Mouse (Mus musculus) forebrain, embryonic 14.5 days (tissue): ENCODE measurements around the gene Tnrc6a. TPM values are rescaled to one million over a fixed set of nuclear protein-coding genes. Genes with fewer than 3 reads are reported as not detected.

Experiments used
- ATAC-seq: fragments of 200-750 bp; cut with Nextera tagmentation; 2 replicates; pipeline ENCODE4 v1.8.0; 2017; ENCODE audit warnings: mild to moderate bottlenecking, moderate library complexity
- DNase-seq: peaks from one replicate; pipeline ENCODE4 v3.0.0-alpha.2; 2015; ENCODE audit warnings: low spot score
- H3K27ac ChIP-seq: fragments of 300-500 bp; sonication (generic); 2 replicates; pipeline ENCODE4 v1.5.1; 2014; ENCODE audit warnings: low read depth, mild to moderate bottlenecking, control low read depth, low read length, moderate library complexity
- H3K27me3 ChIP-seq: fragments of 300-500 bp; sonication (generic); replicated peaks from 2 replicates; pipeline ENCODE4 v1.6.1; 2014; ENCODE audit warnings: low read length, control low read depth, mixed read lengths; ENCODE audit not compliant: control insufficient read depth, insufficient read depth
- H3K36me3 ChIP-seq: fragments of 300-500 bp; sonication (generic); 2 replicates; pipeline ENCODE4 v1.6.1; 2014; ENCODE audit warnings: low read length, control low read depth; ENCODE audit not compliant: control insufficient read depth, insufficient read depth
- H3K4me1 ChIP-seq: fragments of 300-500 bp; sonication (generic); 2 replicates; pipeline ENCODE4 v1.6.1; 2014; ENCODE audit warnings: antibody characterized with exemption, low read length, control low read depth; ENCODE audit not compliant: control insufficient read depth, insufficient read depth
- H3K4me2 ChIP-seq: fragments of 300-500 bp; sonication (generic); 2 replicates; pipeline ENCODE4 v1.6.1; 2014; ENCODE audit warnings: mild to moderate bottlenecking, control low read depth, low read length
- H3K4me3 ChIP-seq: fragments of 300-500 bp; sonication (generic); 2 replicates; pipeline ENCODE4 v1.5.1; 2014; ENCODE audit warnings: low read depth, low read length, control low read depth
- H3K9ac ChIP-seq: fragments of 300-500 bp; sonication (generic); 2 replicates; pipeline ENCODE4 v1.6.1; 2014; ENCODE audit warnings: mild to moderate bottlenecking, low read length, control low read depth, moderate library complexity
- H3K9me3 ChIP-seq: fragments of 300-500 bp; sonication (generic); replicated peaks from 2 replicates; pipeline ENCODE4 v1.6.1; 2016; ENCODE audit warnings: low read length, control low read depth, mixed read lengths; ENCODE audit not compliant: control insufficient read depth
- WGBS: fragments of 180-500 bp; shearing (Covaris S2); extraction: QIAGEN DNeasy Blood & Tissue Kit; methylation state at CpG from one replicate; pipeline ENCODE4 v1.1.7; 2014; 5-methylcytosine and 5-hydroxymethylcytosine counted together
- polyA plus RNA-seq: library from polyadenylated mRNA; unstranded; fragments of >200 nt; fragmentation: Nextera tagmentation; extraction: Ambion mirVana; gene quantifications from 2 replicates; pipeline ENCODE4 v1.2.1, GENCODE M21; 2014

Gene Tnrc6a
- polyA plus RNA-seq, 1 experiment from 2014 or later: 33.1 TPM

DNA sequence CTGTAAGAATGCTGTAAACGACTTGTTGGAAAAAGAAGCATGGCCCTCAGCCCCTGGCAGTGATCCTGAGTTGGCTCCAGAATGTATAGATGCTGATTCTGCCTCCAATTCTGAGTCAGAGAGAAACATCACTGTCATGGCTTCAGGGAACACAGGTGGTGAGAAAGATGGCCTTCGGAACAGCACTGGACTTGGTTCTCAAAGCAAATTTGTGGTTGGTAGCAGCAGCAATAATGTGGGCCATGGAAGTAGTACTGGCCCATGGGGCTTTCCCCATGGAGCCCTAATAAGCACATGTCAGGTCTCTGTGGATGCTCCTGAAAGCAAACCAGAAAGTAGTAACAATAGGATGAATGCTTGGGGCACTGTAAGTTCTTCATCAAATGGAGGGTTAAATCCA lies 45.9 kb downstream of the Tnrc6a start:
- Histone ChIP-seq H3K4me2 (no peak overlapping the region), H3K4me1 (no peaks in the 10 kb centered on the region), H3K9ac (no peak overlapping the region), H3K36me3 (peaks cover 95% of the 10 kb centered on the region), H3K9me3 (no peaks in the 10 kb centered on the region), H3K27me3 (no peaks in the 10 kb centered on the region), H3K4me3 (no peak overlapping the region), H3K27ac (no peak overlapping the region)
- no peak for ATAC-seq
- no peak for DNase-seq
- 90% methylated on average over 2 of the region's 2 CpGs for WGBS

DNA sequence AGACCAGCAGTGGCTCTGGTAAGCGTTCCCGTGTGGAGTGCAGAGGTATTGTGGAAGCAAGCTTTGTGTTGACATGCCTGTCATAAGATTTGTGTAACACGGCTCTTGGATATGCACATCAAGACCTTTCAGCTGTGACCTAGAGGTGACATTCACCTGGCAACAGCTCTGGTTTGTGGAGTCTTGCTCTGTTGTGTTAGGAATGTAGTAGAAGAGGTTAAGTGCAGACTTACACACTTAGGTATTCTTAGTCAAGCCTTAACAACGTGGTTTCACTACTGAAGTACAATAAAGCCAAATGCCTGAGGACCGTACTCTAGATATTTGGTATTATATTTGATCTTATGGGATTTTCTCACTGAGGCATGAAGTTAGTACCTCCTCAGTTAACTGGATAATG lies 48.4 kb downstream of the Tnrc6a start:
- Histone ChIP-seq H3K27me3 (no peaks in the 10 kb centered on the region), H3K9me3 (no peaks in the 10 kb centered on the region), H3K9ac (no peak overlapping the region), H3K4me1 (no peaks in the 10 kb centered on the region), H3K4me3 (no peak overlapping the region), H3K27ac (no peak overlapping the region), H3K4me2 (no peak overlapping the region), H3K36me3 (peaks cover 91% of the 10 kb centered on the region)
- DNase-seq: no peak
- WGBS: 91% methylated on average over 5 of the region's 5 CpGs
- no peak for ATAC-seq

DNA sequence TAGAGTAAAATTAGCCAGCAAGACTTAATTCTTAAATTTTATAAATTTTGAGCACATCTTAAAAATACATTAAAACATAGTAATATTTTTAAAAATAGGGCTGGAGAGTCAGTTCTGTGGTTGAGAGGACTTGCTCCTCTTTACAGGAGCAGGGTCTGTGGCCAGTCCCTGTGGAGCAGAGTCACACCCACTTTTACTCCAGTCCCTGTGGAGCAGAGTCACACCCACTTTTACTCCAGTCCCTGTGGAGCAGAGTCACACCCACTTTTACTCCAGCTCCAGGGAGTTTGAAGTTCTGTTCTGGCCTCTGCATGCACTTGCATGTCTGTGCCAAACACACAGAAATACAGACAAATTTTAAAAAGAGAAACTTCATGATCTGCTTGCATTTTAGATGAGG lies 53.5 kb downstream of the Tnrc6a start:
- H3K36me3 ChIP-seq: peaks cover 82% of the 10 kb centered on the region
- H3K9me3 ChIP-seq: no peaks in the 10 kb centered on the region
- ATAC-seq: no peak
- no peak overlapping the region for H3K4me2 ChIP-seq
- no peaks in the 10 kb centered on the region for H3K27me3 ChIP-seq
- no peaks in the 10 kb centered on the region for H3K4me1 ChIP-seq
- H3K9ac ChIP-seq: no peak overlapping the region
- H3K27ac ChIP-seq: no peak overlapping the region
- no peak overlapping the region for H3K4me3 ChIP-seq
- DNase-seq: no peak

DNA sequence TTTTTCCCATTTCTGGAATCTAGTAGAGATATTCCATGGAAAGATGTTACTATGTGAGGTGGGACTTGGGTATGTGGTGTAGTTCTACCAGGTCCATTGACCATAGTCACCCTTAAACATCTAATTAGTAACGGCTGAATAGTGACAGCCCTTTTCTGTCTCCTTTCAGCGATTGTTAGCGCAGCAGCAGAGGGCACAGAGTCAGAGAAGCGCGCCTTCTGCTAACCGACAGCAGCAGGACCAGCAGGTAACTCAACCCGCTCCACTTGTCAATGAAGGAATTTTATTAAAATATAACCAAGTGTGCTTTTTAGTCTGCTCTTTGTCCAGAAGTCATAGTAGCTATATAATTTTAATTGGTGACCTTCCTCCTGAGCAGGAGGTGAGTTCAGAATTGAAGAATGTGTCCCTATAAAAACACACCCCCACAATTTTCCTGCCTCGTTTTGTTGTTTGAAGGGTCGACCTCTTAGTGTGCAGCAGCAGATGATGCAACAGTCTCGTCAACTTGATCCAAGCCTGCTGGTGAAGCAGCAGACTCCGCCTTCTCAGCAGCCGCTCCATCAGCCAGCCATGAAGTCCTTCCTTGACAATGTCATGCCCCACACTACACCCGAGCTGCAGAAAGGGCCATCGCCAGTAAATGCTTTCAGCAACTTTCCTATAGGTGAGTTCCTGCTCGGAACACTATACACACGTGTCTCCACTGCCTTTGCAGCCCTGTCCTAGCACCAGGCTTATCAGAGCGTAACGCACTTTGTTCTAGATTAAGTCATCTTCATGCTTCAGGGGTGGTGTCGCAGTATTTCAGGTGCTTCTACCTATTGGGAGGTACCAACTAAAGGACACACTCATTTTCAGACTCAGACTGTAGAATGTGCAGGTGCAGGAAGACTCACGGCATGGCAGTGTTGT lies 58.4 kb downstream of the Tnrc6a start:
- ATAC-seq (no peak), DNase-seq (no peak)
- Histone ChIP-seq H3K4me2 (no peak overlapping the region), H3K4me1 (no peaks in the 10 kb centered on the region), H3K9me3 (no peaks in the 10 kb centered on the region), H3K27ac (no peak overlapping the region), H3K27me3 (no peaks in the 10 kb centered on the region), H3K4me3 (no peak overlapping the region), H3K36me3 (peaks cover 86% of the 10 kb centered on the region), H3K9ac (no peak overlapping the region)
- WGBS: 87% methylated on average over 20 of the region's 20 CpGs

DNA sequence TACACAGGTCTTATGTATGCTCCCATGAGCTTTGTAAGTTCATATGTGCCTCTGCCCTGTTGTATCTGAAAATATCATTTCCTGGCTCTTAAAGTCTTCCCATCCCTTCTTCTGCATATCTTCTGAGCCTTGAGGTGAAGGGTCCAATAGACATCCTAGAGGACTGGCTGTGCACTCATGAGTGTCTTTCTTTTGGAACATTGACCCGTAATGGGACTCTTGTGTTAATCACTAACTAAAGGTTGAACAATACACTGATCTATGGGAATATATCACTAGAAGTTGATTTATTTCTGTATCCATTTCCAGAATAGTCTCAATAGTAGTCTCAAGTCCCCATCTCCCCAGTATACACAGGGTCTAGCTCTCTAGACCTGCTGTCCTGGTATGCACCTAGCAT lies 61.2 kb downstream of the Tnrc6a start:
- Histone ChIP-seq H3K9ac (no peak overlapping the region), H3K27ac (no peak overlapping the region), H3K36me3 (peaks cover 95% of the 10 kb centered on the region), H3K4me2 (no peak overlapping the region), H3K4me1 (no peaks in the 10 kb centered on the region), H3K4me3 (no peak overlapping the region), H3K27me3 (no peaks in the 10 kb centered on the region), H3K9me3 (no peaks in the 10 kb centered on the region)
- DNase-seq (no peak), ATAC-seq (no peak)
- 92% methylated on average over 1 of the region's 1 CpGs for WGBS

DNA sequence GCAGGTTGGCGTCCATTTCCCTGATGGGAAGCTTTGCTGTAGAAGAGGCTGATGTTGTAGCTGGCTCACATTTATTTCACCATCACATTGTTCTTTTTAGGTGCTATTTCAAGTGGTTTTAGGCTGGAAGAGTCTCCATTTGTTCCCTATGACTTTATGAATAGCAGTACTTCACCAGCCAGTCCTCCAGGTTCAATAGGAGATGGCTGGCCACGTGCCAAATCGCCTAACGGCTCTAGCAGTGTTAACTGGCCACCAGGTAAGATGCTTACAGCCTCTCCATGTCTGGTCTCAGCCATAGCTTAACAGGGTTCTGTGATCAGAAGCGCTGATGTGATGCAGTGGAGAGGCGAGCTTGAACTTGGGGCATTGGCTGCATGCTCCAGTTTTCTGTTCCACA lies 62.8 kb downstream of the Tnrc6a start:
- Histone ChIP-seq H3K4me1 (no peaks in the 10 kb centered on the region), H3K27me3 (no peaks in the 10 kb centered on the region), H3K36me3 (peaks cover 95% of the 10 kb centered on the region), H3K27ac (no peak overlapping the region), H3K4me3 (no peak overlapping the region), H3K9me3 (no peaks in the 10 kb centered on the region), H3K4me2 (no peak overlapping the region), H3K9ac (no peak overlapping the region)
- 80% methylated on average over 6 of the region's 6 CpGs for WGBS
- DNase-seq (no peak), ATAC-seq (no peak)

DNA sequence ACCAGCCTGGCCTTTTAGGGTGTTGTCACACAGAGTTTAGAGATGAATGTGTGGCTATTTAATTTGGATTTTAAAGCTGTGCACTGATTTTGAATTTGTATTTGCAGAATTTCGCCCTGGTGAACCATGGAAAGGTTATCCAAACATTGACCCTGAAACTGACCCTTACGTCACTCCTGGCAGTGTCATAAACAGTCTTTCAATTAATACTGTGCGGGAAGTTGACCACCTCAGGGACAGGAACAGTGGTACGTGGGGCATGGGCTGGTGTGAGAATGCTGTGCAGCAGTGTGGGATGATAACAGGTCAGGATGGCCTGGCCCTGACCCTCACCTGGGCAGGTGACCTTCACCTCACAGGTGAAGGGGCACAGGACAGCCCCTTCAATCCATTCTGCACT lies 63.6 kb downstream of the Tnrc6a start:
- no peak for ATAC-seq
- 94% methylated on average over 4 of the region's 4 CpGs for WGBS

DNA sequence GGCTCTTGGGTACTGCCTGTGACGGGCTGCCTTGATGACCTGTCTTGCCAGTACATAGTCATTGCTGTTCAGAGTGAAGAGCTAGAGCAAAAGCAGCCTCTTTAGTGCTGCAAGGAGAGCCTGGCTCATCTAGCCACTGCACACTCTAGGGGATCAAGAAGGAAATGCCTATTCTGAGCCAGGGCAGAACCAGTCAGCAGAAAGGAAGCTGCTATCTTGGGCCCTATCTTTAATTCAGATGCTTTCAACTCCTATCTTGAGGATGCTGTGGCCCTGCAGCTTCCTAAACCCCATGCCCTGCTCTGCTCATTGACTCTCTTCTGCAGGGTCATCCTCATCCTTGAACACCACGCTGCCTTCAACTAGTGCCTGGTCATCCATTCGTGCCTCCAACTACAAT lies 64.8 kb downstream of the Tnrc6a start:
- peaks cover 95% of the 10 kb centered on the region for H3K36me3 ChIP-seq
- no peak overlapping the region for H3K9ac ChIP-seq
- no peak overlapping the region for H3K4me2 ChIP-seq
- H3K27ac ChIP-seq: no peak overlapping the region
- no peaks in the 10 kb centered on the region for H3K27me3 ChIP-seq
- no peak for DNase-seq
- H3K4me3 ChIP-seq: no peak overlapping the region
- ATAC-seq: no peak
- no peaks in the 10 kb centered on the region for H3K4me1 ChIP-seq
- 92% methylated on average over 3 of the region's 3 CpGs for WGBS
- no peaks in the 10 kb centered on the region for H3K9me3 ChIP-seq

More for the DNA sequence above, 63.6 kb downstream of the Tnrc6a start:
- H3K4me3 ChIP-seq: no peak overlapping the region
- H3K9me3 ChIP-seq: no peaks in the 10 kb centered on the region
- no peak overlapping the region for H3K27ac ChIP-seq
- no peak overlapping the region for H3K4me2 ChIP-seq
- no peaks in the 10 kb centered on the region for H3K27me3 ChIP-seq
- DNase-seq: no peak
- H3K4me1 ChIP-seq: no peaks in the 10 kb centered on the region
- no peak overlapping the region for H3K9ac ChIP-seq
- peaks cover 95% of the 10 kb centered on the region for H3K36me3 ChIP-seq

DNA sequence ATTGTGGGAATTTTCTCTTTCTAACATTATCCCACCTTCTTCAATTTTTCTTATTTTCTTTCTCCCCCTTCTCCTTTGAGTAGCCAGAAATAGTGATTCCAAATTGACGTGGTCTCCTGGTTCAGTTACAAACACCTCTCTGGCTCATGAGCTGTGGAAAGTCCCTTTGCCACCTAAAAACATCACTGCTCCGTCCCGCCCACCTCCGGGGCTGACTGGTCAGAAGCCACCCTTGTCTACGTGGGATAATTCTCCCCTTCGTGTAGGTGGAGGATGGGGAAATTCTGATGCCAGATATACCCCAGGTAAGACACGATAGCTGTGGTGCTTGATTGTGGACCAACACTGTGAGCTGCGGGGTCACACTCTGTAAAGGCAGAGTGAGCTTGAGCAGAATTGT lies 66.1 kb downstream of the Tnrc6a start:
- WGBS: 95% methylated on average over 8 of the region's 8 CpGs
- no peak for ATAC-seq

More for the DNA sequence above, 66.1 kb downstream of the Tnrc6a start:
- H3K4me1 ChIP-seq: no peaks in the 10 kb centered on the region
- H3K36me3 ChIP-seq: peaks cover 92% of the 10 kb centered on the region
- DNase-seq: no peak
- H3K27me3 ChIP-seq: no peaks in the 10 kb centered on the region
- no peak overlapping the region for H3K4me3 ChIP-seq
- H3K9me3 ChIP-seq: no peaks in the 10 kb centered on the region
- no peak overlapping the region for H3K4me2 ChIP-seq
- no peak overlapping the region for H3K9ac ChIP-seq
- no peak overlapping the region for H3K27ac ChIP-seq
